Mouse (Mus musculus) A20 (cell line): ENCODE results near the gene Parl.

ENCODE experiments used
- DNase-seq: peaks from one replicate; pipeline ENCODE4 v3.0.0-alpha.2; 2011; ENCODE audit warnings: low read depth, low spot score

The Parl gene

DNA sequence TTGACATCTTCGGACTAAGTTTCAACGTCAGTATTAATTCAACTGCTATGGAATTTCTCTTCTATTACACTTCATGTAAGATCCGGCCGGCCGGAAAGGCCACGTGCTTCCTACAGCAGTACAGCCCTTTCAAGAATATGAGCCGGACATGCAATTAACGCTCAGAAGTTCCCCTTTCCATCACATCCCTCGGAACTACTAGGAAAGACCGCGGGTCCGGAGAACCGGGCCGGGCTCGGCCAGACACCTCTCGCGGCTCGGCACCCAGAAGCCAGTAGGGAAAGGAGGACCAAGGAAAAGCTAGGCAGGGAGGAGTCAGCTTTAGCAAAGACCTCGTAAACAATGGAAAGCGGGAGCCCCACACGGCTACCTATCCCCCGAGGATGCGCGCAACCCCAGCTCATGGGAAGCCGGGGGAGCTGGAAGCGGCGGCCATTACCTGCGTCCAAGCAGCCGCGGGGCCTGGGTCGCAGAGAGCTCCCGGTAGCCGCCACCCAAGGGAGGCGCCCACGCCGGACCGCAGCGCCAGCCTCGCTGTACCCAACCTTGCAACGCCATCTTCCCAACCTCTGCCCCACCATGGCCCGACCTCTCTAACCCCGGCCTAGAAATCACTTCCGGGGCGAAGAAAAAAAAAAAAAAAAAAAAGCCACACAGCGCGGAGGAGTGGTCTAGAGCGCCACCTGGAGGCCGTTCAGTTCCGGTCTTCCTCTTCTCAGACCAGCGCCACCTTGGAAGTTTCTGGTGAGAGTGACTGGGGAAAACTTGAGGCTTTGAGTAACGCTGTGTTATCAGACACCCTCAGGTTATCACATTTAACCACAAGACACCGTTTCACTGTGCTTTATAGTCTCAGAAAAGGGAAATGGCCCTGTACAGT is at the start of gene Parl:
TSS of gene Parl (minus strand) at position 618 of the 880 bp plus-strand sequence.
- peak; percentile 93 for DNase-seq

DNA sequence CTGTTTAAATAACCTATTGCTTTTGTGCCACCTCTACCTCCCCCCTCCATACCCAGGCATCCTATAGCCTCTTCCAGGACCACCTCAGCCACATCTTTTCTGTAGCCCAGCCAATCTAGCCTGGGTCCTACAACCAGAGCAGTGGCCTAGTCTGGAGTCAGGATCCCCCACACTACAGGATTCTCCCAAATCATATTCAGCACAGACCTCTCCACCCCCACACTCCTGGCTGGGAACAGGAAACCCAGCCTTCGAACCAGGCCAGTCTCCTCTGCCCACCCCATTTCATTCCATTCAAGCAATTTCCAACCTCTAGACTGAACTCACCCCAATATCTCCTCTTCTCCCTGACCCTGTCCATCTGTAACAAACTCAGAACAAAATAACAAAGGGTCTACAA is 43.3 kb upstream of the Parl start:
- no peak for DNase-seq

DNA sequence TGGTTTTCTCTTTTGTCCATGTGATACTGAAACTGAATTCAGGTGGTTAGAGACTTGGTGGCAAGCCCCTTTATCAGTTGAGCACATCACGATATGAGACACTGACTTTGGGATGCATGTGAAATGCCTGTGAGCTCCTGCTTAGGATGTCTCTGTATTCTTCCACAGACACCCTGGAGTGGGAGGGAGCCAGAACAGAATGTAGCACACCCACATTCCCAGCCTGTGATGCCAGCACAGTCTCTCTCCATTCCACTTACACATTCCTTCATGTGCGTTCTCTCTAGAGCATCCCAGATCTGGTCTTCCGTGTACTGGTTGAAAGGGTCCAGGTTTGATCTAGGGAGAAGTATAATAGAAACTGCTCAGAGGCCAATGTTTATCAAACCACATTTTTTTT is 36.4 kb upstream of the Parl start:
- DNase-seq, result no peak

DNA sequence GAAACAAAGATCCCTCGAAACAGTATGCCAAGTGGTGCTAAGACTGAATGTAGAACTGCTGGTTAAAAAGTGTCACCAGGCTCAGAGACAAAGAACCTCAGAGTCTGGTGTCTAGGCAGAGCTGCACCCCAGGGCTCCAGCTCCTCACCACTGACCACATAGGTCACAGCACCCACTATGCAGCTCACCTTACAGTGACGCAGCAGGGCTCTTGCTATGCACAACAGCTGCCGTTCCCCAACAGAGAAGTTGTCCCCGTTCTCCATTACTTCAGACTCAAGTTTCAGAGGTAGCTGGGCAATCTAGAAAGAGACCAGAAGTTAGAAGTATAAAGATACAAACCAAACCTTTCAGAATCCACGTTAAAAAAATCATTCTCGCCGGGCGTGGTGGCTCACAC is 32.7 kb upstream of the Parl start:
- no peak for DNase-seq

DNA sequence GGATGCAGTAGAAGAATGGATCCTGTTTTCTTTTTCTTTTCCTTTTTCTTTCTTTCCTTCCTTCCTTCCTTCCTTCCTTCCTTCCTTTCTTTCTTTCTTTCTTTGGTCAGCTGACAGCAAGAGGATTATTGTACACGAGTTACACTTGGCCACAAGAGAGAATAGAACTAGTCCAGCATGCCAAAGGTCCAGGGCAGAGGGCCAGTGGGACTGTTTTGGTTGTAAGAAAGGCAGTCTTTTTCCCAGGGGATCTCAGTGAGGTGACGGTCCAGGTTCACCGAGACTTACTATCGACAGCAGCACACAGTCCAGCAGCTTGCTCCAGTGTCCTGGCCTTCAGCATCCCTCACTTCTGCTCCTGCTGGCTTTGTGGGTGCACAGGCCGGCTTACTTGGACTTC is 26.1 kb upstream of the Parl start:
- DNase-seq, result no peak

DNA sequence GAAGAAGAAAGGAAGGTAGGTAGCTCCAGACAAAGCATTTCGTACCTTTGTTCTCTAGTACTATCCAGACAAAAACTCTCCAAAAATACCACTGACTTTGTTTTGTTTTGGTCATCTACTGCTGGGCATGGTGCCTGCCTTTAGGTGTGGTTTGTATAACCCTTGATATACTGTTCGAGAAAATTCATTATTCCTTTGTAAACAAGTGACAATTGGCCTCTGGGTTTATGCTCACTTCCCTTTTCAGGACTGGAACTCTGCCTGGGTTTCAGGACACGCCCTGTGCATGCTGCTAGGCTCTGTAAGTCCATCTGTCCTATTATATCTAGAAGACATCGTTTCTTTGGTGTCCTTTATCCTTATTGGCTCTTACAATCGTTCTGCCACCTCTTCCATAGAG is 23.1 kb upstream of the Parl start, which contains the start of gene Cyp2ab1:
TSS of gene Cyp2ab1 (minus strand) at position 119 of the 400 bp plus-strand sequence.
- DNase-seq, result peak; percentile 29

DNA sequence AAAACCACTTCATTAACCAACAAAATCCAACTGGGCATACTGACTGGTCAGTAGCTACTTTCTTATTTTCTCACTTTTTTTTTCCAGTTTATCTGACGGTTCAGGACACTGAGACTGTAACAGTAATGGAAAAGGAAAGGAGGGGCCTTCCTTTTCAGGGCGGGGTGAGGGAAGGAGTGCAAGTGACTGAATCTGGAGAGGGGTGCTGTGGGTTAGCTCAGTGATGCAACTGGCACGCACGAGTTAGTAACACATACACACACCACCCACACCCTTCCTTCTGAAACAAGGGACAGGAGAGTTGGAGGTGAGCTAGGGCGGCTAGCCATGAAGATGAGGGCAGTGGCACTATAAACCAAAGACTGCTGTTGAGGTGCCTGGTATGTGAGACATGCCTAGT is 21.7 kb upstream of the Parl start:
- DNase-seq, result no peak

DNA sequence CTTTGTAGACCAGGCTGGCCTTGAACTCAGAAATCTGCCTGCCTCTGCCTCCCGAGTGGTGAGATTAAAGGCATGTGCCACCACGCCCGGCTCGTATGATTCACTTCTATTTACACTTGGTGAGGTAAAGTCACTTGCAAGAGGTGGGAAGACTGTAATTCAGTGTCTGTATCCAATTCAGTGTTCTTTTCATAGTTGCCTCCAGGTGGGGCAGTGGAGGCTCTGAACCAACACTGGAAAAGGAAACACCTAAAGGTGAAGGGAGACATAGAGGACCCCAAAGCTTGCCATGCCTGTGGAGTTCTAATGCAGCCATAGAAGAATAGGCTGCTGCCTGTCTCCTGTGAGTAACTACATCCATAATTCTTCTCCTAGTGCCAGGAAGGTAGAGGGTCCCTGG is 20.1 kb upstream of the Parl start:
- peak; percentile 24 for DNase-seq

DNA sequence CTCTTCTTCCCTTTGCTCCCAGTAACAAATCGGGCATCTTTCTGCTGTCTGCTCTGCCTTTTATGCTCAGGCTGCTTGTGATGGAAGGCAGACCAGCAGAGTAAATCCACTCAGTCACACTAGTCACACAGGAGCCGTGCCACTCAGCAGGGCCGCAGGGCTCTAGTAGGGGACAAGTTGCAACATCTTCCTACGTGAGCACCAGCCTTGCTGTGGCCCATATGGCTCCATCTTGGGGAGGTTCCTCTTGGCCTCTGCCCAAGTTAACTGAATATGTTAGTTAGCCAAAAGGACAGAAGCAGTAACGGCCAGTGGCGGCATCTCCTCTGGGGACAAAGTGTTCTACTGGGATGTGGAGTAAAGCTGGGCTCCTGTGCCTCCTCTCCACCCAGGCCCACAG is 14.6 kb upstream of the Parl start:
- DNase-seq, result no peak

DNA sequence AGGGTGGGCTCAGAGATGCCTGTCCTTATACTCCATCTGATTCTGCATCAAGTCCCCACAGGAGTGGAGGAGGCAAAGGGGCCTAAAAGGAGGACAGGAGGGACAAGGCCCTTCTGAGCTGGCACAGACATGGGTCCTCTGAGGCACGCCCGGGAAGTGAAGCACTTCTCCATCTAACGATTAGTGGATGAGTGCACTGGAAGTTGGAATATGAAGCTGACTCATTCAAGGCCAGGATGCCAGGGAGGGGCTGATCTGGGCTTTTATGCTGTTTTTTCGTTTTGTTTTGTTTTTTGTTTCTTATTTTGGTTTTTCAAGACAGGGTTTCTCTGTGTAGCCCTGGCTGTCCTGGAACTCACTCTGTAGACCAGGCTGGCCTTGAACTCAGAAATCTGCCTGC is 13.1 kb upstream of the Parl start:
- DNase-seq, result no peak

DNA sequence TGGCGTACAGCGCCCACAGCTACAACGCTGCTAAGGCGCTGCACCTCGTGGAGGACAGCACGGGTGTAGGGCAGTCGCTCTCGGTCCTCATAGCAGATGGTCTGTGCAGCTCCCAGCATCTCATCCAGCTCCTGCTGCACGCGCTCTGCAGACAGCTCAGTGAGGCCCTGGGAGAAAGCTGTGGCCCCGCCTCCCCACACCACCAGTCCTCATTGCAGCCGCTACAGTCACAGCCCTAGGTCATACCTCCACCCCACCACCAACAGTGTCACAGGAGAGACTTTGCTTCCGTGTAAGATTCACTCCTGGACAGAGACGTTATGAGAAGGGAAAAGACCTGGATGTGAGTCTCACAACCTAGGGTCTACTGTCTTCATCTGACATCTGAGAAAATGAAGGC is 10.1 kb upstream of the Parl start:
- DNase-seq, result no peak

DNA sequence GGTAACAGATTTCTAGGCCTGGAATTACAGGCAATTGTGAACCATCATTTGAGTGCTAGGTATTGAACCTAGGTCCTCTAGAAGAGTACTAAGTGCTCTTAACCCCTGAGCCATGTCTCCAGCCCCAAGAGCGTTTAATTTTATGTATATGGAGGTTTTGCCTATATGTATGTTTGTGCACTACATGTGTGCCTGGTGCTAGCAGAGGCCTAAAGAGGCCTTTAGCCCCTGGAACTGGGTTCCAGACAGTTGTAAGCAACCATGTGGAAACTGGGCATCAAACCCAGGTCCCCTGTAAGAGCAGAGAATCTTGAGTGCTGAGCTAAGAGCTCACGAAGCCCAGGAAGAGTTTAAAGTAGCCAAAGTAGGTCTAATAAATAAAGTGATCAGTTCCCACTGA is 2.1 kb downstream of the Parl start:
- DNase-seq, result no peak

DNA sequence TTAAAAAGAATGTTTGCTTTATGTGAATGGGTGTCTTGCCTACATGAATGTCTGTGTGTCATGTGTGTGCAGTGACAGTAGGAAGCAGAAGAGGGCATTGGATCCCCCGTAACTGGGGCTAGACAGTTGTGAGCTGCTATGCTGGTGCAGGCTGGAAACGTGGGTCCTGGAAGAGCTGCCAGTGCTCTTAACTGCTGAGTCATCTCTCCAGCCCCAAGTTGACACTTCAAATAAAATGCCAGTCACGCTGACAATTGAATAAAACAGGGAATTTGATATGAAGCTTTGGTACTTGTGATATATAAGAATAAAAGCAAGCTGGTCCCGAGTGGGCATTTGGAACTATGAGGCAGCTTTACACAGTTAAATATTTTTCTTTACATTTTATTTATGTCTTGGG is 21.9 kb downstream of the Parl start:
- DNase-seq, result no peak

DNA sequence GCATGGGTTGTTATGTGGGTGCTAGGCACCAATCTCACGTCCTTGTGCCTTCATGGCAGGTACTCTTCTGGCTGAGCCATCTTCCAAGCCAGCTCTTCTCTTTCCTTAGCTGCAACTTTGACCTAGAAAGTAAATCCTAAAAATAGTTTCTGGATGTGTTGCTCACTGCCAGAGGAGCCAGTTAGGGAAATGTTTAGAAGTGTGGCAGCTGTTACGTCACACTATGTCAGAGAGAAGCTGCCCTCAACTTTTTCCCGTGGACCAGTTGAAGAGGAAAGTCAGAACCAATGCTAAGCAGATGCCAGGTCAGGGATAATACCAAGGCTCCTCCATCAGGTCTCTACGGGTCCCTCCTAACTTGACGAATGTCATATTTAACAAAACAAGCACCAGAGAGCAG is 22.8 kb downstream of the Parl start:
- DNase-seq, result no peak

DNA sequence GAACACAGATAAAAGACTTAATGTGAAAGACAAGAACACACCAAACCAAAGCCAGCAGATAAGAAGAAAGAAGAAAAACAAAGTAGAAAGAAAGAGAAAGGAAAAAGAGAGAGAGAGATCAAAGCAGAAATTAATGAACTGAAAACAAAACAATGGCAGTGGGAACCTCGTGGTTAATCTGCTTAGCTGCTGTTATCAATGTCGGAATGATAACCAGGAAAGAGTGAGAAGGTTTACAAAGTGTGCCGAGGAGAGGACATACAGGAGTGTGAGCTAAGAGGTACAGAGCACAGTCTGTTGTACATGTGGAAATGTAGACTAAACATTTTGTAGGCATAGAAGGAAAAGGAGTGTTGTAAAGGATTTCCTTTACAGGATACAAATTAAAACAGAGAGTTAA is 29.2 kb downstream of the Parl start:
- DNase-seq, result no peak

DNA sequence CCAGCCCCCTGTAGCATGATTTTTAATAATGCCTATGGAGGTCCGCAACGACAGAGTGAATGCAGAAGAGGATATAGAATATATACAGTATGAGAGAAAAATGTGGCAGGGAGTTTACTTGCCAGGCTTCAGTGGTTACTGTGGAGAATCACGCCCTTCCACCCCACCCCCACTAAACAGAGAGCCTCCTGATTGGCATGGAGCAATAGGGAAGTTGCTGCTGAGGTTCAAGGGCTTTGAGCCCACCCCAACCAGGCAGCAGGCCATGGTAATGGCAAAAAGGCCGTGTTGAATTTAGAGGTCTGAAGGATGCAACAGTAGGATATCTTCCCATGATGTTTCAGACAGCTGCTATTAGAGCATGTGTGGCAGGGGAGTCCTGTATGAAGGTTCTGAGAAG is 30.8 kb downstream of the Parl start:
- DNase-seq, result no peak

DNA sequence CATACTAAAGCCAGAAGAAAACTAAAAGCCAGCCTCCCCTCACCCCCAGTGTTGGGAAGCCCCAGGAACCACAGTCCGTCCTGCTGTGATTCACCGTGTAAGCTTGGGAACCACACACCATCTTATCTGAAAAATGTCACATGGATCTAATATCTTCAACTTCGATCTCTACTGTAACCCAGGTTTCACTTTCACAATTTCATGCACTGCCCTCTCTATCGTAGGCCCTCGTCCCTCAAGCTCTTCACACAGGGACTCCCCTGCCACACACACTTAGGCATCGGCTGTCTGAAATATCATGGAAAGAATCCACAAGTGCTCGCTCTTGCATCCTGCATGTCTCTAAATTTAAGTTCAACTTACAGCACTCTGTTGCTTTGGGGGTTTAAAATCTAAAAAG is 37.1 kb downstream of the Parl start:
- DNase-seq, result no peak

DNA sequence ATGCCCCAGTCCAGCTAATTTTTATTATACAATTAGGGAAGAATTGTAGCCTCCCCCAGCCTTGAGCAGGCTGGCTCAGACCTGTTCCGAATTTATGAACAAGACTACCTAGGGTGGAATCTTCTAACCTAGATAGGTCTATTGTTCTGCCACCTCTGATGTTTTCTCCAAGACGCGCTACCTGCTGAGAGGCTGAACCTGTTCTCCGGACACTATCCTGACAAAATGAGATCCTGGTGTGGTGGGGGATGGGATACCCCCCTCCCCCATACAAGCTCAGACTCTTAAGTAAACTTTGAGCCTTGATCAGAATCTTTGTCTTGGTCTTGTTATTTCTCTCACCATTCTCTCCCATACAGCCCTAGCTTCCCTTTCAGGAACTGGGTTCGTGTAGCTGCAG is 44.3 kb downstream of the Parl start:
- no peak for DNase-seq

DNA sequence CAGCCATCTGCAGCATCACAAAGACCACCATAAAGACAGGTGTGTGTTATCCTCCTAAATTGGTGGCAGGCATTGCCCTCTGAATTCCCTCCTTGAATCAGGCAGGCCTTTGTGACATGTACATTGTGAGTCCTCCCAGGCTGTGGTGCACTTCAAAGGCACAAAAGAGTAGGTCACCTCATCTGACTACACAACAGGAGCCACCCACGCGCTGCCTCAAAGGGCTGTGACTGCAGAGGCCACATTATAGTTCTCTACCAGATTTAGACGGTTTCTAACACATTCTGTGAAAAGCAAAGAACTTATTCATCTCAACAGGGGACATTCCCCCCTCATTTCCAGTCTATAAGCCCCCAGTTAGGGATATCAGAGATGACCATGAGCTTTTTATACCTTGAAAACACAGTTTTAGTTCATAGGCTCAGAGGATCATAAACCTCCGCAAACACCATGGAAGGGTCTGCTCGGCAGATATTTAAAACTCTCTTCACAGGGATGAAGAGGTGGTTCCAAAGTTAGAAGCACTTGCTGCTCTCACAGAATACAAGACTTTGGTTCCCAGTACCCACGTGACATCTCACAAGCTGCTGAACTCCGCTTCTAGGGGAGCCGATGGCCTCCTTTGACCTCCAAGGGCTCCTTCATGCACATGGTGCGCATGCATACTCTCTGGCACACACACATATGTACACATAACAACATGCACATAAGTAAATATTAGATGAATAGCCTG is 53.6 kb downstream of the Parl start:
- no peak for DNase-seq

DNA sequence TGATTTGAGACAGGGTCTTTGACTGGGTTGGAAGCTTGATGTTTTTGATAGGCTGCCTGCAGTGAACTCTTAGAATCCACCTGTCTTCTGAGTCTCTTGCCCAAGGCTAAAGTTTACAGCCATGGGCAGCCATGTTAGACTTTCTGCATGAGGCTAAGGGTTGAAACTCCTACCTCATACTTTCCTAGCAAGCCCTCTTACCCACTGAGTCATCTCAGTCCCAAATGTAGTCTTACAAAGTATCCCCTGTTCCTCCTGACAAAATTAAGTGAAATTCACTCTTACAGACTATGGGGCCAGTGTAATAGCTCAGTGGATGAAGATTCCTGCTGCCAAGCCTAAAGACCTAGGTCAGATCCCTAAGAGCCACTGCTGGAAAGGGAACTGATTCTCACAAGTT is 55.1 kb downstream of the Parl start:
- no peak for DNase-seq

DNA sequence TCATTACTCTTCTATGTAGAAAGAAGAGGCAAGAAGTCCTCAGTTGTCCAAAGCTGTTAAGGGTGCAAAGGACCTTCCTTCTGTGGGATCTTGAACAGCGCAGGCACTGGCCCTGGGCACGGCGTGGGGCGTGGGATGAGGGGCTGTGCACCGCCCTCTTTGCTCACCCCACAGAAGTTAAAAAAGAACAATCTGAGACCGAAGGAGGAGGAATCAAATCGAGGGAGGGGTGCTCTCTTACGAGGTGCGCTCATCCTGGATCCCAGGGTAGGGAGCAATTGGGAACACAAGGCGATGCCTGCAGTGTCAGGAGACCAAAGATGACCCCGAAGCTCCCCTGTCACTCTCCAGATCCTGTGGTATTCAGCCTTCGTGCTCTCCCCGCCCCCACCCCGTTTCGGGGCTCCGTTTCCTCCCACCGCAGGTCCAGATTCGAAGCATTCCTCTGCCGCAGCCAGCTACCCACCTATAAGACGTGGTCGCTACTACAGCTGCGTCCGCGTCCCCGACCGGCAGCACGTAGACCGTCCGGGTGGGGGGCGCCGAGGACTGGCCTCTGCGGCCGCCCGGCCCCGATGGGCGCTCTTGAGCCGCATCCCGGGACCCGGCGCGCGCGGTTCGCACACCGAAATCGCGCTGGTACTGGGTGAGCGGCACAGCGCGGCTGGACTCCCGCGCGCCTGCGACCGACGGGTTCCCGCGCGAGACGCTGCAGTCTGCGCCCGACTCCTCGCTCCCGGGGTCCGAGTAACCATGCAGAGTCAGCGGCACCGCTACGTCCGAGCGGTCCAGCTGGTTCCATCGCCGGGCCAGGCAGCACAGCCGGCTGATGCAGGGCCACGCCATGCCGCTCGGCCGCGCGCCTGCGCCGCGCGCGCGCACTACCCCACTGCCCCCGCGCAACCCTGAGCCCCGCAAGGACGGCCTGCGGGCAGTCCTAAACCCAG is 61.4 kb downstream of the Parl start, which contains the start of gene Map6d1:
TSS of gene Map6d1 (minus strand) at position 891 of the 947 bp plus-strand sequence.
- DNase-seq, result no peak

DNA sequence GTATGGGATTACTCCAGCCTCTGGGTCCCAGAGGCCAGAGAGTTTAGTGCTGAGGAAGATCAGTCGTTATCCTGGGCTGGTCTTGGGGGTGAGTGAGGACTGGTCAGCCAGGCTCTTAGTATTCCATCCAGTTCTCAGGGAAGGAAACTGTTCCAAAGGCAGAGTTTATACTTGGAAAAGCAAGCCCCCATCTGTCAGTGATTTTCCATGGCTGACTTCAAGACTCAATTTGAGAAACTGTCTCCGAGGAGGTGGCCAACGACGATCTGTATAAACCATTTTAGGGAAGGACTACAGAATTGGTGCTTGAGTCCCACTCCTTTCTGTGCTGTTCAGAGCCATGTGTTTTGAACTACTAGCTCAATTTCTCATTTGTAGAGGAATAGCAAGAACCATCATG is 63.5 kb downstream of the Parl start:
- no peak for DNase-seq
